Mouse (Mus musculus): ENCODE measurements around the gene Hs2st1.

GRCm38 (mm10) chr3:144513169-144514121 lies 56.5 kb downstream of the Hs2st1 start:
- TF ChIP-seq CTCF (IDR thresholded peaks at IDR 0.05; ENCODE audit: low read depth): no peak
- TF ChIP-seq EP300 (IDR thresholded peaks at IDR 0.05; ENCODE audit: low read depth): no peak
